Mouse (Mus musculus): Measurements from ENCODE around the gene Araf. TPM values are rescaled to one million over a fixed set of nuclear protein-coding genes. Genes with fewer than 3 reads are reported as not detected.
A peak's percentile ranks its signal among the peaks of the same experiment; 100 is the strongest.

Araf gene
- polyA plus RNA-seq, 2 experiments from 2014 or later = 114 to 205 TPM

GRCm38 (mm10) chrX:20848256-20848984 is 50.8 kb downstream of the Araf start:
- peak; percentile 100 for ATAC-seq

DNA sequence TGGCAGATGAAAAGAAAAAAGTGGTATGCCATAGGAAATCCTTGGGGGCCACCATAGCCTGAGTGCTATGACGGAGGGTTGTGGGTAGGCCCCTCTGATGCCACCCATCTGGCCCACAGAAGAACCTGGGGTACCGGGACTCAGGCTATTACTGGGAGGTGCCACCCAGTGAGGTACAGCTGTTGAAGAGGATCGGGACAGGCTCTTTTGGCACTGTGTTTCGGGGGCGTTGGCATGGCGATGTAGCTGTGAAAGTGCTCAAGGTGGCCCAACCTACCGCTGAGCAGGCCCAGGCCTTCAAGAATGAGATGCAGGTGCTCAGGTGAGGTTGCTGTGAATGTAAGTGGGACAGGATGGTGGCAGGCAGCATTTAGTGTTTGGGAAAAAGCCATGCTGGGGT is 56.2 kb downstream of the Araf start:
- no peak for ATAC-seq

DNA sequence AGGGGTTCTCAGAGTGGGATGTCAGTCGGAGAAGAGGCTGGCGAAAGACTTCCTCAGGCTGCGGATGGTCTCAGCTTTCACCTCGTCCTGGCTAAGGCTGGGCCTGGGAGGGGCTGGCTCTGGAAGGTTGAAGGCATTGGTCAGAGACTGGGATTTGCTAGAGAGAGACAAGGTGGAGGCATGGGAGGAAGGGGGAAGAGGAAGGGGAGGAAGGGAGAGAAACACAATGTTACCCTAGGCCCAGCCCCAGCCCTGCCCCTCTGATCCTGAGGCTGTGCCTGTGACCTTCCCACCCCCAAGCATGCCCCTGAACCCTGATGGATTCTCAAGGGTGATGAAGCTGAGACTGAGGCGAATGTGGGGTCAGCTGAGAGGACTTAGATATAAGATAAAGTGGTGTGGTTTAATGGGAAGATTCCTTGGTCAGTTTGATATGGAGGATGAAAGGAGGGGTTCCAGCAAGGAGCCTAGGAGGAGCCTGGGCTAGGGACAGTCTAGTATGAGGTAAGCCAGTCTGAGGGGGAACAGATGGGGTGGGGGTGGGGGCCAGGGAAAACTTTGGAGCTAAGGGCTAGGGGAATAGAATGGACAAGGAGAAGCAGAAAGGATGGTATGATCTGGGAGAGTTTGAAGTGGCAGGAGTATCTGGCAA is 64.0 kb downstream of the Araf start:
- ATAC-seq = no peak

DNA sequence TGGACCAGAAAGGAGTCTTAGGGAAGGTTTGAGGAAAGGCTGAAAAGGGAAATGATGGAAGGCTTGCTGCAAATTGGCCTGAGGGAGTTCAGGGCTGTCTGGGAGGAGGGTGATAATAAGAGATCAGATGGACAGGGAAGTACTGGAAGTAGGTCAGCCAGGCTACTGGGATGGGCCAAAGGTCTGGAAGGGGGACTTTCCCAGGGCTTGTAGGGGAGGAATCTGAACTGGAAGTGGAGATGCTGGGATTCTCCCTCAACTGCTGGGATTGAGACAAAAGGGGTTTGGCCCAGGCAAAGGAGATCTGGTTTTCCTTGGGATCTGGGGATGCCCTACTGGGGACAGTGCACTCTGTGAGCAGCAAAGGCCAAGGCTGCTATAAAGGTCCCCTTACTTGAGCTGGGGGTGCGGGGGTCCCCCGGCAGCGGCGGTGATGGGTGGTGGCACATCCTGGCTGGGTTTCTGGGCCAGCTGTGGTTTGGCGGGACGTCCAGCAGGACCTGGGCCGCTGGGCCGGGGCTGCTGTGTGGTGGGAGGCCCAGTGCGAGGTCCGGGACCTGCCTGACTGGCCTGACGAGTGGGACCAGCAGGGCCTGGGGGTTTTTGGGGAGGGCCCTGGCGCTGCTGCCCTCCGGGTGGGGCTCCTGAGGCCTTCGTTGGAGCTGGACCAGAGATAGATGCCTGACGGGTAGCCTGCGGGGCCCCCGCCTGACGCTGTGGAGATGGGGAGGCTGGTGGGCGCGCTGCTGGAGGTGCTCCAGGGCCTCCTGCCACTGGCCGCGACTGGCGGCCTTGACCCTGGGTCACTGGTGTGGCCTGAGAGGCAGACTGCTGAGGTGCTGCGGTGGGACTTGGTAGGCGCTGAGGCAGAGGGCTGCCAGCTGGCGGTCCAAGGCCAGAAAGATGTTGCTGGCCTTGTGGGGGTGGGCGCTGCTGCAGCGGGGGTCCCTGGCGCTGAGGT is 64.8 kb downstream of the Araf start:
- no peak for ATAC-seq

DNA sequence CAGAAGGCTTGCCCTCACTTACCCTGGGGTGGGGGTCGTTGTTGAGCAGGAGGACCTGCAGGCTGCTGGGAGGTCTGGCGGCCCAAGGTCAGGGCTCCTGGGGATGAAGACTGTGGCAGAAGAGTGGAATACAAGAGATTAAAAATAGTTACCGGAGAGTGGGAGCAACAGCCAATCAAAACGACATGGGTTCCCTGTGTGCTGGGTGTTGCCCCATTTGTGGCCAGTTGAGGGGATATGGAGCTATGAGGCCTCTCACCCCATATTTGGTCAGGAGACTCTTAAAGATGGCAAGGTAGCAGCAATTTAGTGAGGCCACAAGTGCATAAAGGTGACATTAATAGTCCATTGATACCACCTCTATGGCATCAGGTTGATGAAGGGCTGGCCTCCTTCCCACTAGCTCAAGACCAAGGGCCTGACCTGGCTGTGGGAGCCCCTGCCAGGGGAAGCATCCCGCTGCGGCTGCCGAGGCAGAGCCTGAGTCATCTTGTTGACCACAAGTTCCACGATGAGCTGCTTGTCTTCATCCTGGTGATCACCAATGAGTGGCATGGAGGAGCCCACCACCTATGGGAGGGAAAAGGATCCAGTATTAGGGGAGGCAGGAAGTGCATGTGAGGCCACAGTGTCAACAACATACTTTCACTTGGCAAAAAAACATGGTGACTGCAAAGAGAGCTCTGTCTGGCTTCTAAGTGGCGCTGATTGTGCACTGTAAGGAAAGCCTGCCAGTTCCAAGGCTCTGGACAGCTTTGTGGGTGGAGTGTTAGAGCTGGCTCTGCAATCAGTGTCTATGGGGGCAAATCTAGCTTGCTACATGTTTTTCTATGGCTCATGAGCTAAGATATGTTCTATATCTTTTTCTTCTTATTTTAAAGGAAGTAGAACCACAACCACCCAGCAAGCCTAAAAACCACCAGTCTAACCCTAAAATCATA is 65.8 kb downstream of the Araf start:
- ATAC-seq = no peak

GRCm38 (mm10) chrX:20868091-20868490 is 70.5 kb downstream of the Araf start:
- ATAC-seq = no peak

- ATAC-seq = no peak
Measured at GRCm38 (mm10) chrX:20869203-20869602, 71.6 kb downstream of the Araf start.

- no peak for ATAC-seq
Measured at GRCm38 (mm10) chrX:20869962-20870513, 72.4 kb downstream of the Araf start, which contains the start of gene Timp1. Gene Timp1, plus strand, starts transcription at chrX:20870166.

GRCm38 (mm10) chrX:20872928-20873500 is 75.4 kb downstream of the Araf start:
- no peak for ATAC-seq

DNA sequence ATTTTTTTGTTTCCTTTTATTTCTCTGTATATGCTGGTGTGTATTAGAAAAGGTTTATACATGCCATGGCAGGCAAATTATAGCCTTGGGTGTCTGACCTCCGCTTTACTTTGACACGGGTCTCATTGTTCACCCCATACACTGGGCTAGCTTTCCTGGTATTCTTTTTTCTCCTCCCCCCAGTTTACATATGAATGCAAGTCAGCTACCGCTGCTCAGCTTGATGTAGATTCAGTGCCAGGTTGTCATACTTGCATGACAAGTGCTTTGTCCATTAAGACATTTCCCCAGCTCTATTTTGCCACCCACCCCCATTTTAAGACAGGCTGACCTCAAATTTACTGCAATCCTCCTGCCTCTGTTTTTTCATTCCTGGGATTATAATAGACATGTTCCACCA is 77.6 kb downstream of the Araf start:
- ATAC-seq = no peak

DNA sequence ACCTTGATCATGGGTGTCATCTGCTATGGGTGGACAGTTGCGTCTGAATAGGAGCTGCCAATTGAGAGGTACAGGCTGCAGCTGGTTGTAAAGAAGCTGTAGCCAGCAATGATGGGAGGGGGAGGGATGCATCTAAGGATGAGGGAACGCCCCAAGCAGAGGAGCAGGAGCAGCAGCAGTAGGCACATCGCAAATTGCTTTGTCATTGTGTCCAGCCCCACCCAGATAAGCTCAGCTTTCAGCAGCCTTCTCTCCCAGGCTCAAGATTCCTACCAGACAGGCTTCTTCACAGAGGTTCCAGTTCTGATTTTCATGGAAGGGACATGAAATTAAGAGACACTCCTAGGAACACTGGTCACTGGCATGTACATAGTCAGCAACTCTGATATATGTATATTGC is 112.5 kb downstream of the Araf start:
- ATAC-seq = no peak

Other genes with a start within 250 kb of the Araf start
- not detected for gene Rgn, start 248.0 kb upstream of the Araf start, polyA plus RNA-seq (2017; shearing (Covaris generic))
- gene Rbm10, start 180.3 kb upstream of the Araf start, polyA plus RNA-seq (2017; shearing (Covaris generic)) = 10 to 100 TPM; 37.6 to 61.7 TPM
- gene Ndufb11, start 180.2 kb upstream of the Araf start, polyA plus RNA-seq (2017; shearing (Covaris generic)) = 100 to 1,000 TPM; 218 to 246 TPM
- 100 to 1,000 TPM; 112 to 149 TPM for gene Uba1, start 139.5 kb upstream of the Araf start, polyA plus RNA-seq (2017; shearing (Covaris generic))
- 10 to 100 TPM; 10.3 to 11.1 TPM for gene Cdk16, start 109.9 kb upstream of the Araf start, polyA plus RNA-seq (2017; shearing (Covaris generic))
- gene Usp11, start 93.9 kb upstream of the Araf start, polyA plus RNA-seq (2017; shearing (Covaris generic)) = 10 to 100 TPM; 17.7 to 21.0 TPM
- under 1 TPM in 1 of 2 experiments, not detected in 1; 0.39 TPM for gene Timp1, start 72.4 kb downstream of the Araf start, polyA plus RNA-seq (2017; shearing (Covaris generic))
- gene Syn1, start 123.2 kb downstream of the Araf start, polyA plus RNA-seq (2017; shearing (Covaris generic)) = under 1 TPM in 1 of 2 experiments, not detected in 1; 0.20 TPM
- gene Cfp, start 133.7 kb downstream of the Araf start, polyA plus RNA-seq (2017; shearing (Covaris generic)) = 1 to 10 TPM; 5.9 to 9.8 TPM
- gene Elk1, start 152.8 kb downstream of the Araf start, polyA plus RNA-seq (2017; shearing (Covaris generic)) = 1 to 10 TPM; 4.5 to 6.6 TPM
- gene Uxt, start 164.2 kb downstream of the Araf start, polyA plus RNA-seq (2017; shearing (Covaris generic)) = 10 to 100 TPM; 33.6 to 38.9 TPM

Measured in CD4-positive, CD25-positive, alpha-beta regulatory T cell, adult 4 months (primary cell).